Comparison of ENCODE assay signal across 8 mouse cellular contexts in the genomic region with DNA sequence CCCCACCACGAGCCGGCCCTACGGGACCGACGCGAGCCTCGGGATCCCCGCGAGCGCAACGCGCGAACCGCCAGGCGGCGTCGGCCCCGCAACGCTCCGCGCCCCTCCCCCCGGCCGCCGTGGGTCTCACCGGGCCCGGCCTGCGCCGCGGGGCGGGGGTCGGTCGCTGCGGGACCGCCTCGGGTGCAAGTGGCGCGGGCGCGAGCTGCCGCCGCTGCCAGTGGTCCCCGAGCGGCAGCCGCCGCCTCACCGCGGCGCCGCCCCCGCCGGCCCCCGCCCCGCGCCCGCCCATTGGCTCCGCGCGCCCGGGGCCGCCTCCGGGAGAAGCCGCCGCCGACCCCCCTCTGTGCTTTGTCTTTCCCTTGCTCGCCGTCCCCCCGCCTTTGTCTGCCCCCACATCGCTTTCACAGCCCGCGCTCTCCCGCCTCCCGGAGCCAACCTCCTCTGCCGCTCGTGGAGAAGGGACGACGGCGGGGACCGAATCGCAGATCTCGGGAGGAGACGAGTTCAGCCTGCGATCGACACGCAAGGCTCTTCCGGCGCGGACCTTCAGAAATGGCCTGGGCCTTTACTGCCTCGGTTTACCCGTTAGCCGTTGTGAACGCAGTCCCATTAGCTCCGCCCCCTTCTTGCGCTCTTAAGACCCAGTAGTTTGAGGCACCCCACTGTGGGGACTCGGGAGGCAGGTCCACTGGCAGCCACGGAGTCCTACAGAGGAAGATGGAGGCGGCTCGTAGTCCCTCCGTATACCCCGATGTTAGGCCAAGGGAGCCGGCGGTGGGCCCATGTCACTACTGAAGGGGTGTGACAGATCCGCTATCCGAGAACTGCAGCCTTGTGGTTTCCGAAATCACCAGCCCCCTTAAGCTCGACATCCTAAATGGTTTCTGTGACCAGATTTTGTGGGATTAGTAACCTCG. TPM values are rescaled to one million over a fixed set of nuclear protein-coding genes. Genes with fewer than 3 reads are reported as not detected.
DNase-seq lines count a peak whose midpoint lies in the region; ATAC-seq and TF ChIP-seq lines count a peak whose summit lies in the region.

No protein-coding gene starts in this region.

- under 1% methylated on average over 76 of the region's 106 CpGs for WGBS in embryonic facial prominence, embryonic 13.5 days
- WGBS in heart, embryonic 12.5 days, result 1% methylated on average over 105 of the region's 106 CpGs
- under 1% methylated on average over 87 of the region's 106 CpGs for WGBS in kidney, embryonic 15.5 days
- 3% methylated on average over 97 of the region's 106 CpGs for WGBS in liver, adult 2 months

- H3K4me1 ChIP-seq in embryonic facial prominence, embryonic 13.5 days, result peaks cover 54% of the 10 kb centered on the region
- H3K4me1 ChIP-seq in heart, embryonic 12.5 days (replicated peaks), result peaks cover 33% of the 10 kb centered on the region
- H3K4me1 ChIP-seq in kidney, embryonic 15.5 days, result peaks cover 36% of the 10 kb centered on the region
- H3K4me1 ChIP-seq in liver, adult 2 months (ENCODE audit: control insufficient read depth, insufficient read depth, low read length), result peaks cover 5% of the 10 kb centered on the region; the same call in 1 of the 2 replicates

- H3K9me3 ChIP-seq in embryonic facial prominence, embryonic 13.5 days, result no peaks in the 10 kb centered on the region
- no peaks in the 10 kb centered on the region for H3K9me3 ChIP-seq in heart, embryonic 12.5 days (replicated peaks)
- H3K9me3 ChIP-seq in kidney, embryonic 15.5 days (replicated peaks), result no peaks in the 10 kb centered on the region

- H3K9ac ChIP-seq in embryonic facial prominence, embryonic 13.5 days, result peak overlapping the region; percentile 98
- H3K9ac ChIP-seq in heart, embryonic 12.5 days, result peak overlapping the region; percentile 90
- H3K9ac ChIP-seq in kidney, embryonic 15.5 days, result peak overlapping the region; percentile 91
- H3K9ac ChIP-seq in liver, adult 2 months (ENCODE audit: low read depth, low read length), result peak overlapping the region; percentile 82

- peak; percentile 72 for ATAC-seq in embryonic facial prominence, embryonic 13.5 days (ENCODE audit: insufficient number of reproducible peaks, insufficient read depth, low FRiP score, low TSS enrichment, low read depth)
- peak; percentile 72 for ATAC-seq in heart, embryonic 12.5 days (ENCODE audit: insufficient number of reproducible peaks, low FRiP score)
- peak; percentile 74 for ATAC-seq in kidney, embryonic 15.5 days (replicated peaks; ENCODE audit: low FRiP score)
- peak; percentile 9 for ATAC-seq in monocyte, adult 5-6 weeks (replicated peaks; ENCODE audit: insufficient number of reproducible peaks, low FRiP score, low TSS enrichment, poor library complexity, severe bottlenecking)

- peak overlapping the region; percentile 82 for H3K4me3 ChIP-seq in embryonic facial prominence, embryonic 13.5 days
- peak overlapping the region; percentile 88 for H3K4me3 ChIP-seq in heart, embryonic 12.5 days
- peak overlapping the region; percentile 94 for H3K4me3 ChIP-seq in kidney, embryonic 15.5 days (replicated peaks)
- peak overlapping the region; percentile 66 for H3K4me3 ChIP-seq in liver, adult 2 months (ENCODE audit: insufficient read depth, low read depth, low read length)

- peak; percentile 54; the same call in 1 of the 2 replicates for TF ChIP-seq POLR2A in liver, adult 2 months (IDR thresholded peaks at IDR 0.05; ENCODE audit: extremely low read depth, insufficient read depth, low read length)

- H3K79me2 ChIP-seq in liver, adult 2 months (ENCODE audit: control insufficient read depth, insufficient read depth, low read length), result no peaks in the 10 kb centered on the region

- peak overlapping the region; percentile 79 for H3K4me2 ChIP-seq in embryonic facial prominence, embryonic 13.5 days
- peak overlapping the region; percentile 93 for H3K4me2 ChIP-seq in heart, embryonic 12.5 days
- H3K4me2 ChIP-seq in kidney, embryonic 15.5 days, result peak overlapping the region; percentile 91

- peak; percentile 40; the same call in 1 of the 2 replicates for TF ChIP-seq CTCF in liver, adult 2 months (IDR thresholded peaks at IDR 0.05; ENCODE audit: low read depth, low read length)

- peak overlapping the region; percentile 99 for H3K27ac ChIP-seq in embryonic facial prominence, embryonic 13.5 days
- peak overlapping the region; percentile 86 for H3K27ac ChIP-seq in heart, embryonic 12.5 days (ENCODE audit: poor library complexity, severe bottlenecking)
- peak overlapping the region; percentile 96 for H3K27ac ChIP-seq in kidney, embryonic 15.5 days
- H3K27ac ChIP-seq in liver, adult 2 months (replicated peaks; ENCODE audit: insufficient read depth, low read depth, low read length), result peak overlapping the region; percentile 16

- peaks cover 54% of the 10 kb centered on the region for H3K36me3 ChIP-seq in embryonic facial prominence, embryonic 13.5 days
- peaks cover 55% of the 10 kb centered on the region for H3K36me3 ChIP-seq in heart, embryonic 12.5 days
- peaks cover 48% of the 10 kb centered on the region for H3K36me3 ChIP-seq in kidney, embryonic 15.5 days
- no peaks in the 10 kb centered on the region for H3K36me3 ChIP-seq in liver, adult 2 months (ENCODE audit: control insufficient read depth, insufficient read depth, low read length)

- H3K27me3 ChIP-seq in embryonic facial prominence, embryonic 13.5 days, result no peaks in the 10 kb centered on the region
- no peaks in the 10 kb centered on the region for H3K27me3 ChIP-seq in heart, embryonic 12.5 days (replicated peaks)
- H3K27me3 ChIP-seq in kidney, embryonic 15.5 days, result no peaks in the 10 kb centered on the region
- no peaks in the 10 kb centered on the region for H3K27me3 ChIP-seq in liver, adult 2 months (ENCODE audit: control insufficient read depth, insufficient read depth, low read length)

- DNase-seq in B cell, adult 2 months, result peak; percentile 72
- peak; percentile 81 for DNase-seq in adrenal gland, postnatal 25 days
- peak; percentile 28 for DNase-seq in liver, adult 2 months (ENCODE audit: extremely low read depth, low read depth, low spot score)
- DNase-seq in spleen, postnatal 4 days (ENCODE audit: low spot score in 2 of 2), result peak; percentile 75 to 87

RNA-seq across cellular contexts. Expression of gene Gm10840, which starts 0.5 kb away (rescaled TPM):
- not detected in 2 replicates for total RNA-seq in adrenal gland, postnatal 25 days (2021)
- polyA plus RNA-seq in embryonic facial prominence, embryonic 13.5 days (2015; fragmentation: Nextera tagmentation; extraction: Ambion mirVana), result not detected in 2 replicates
- not detected in 2 replicates for polyA plus RNA-seq in heart, embryonic 12.5 days (2016; fragmentation: Nextera tagmentation; extraction: Ambion mirVana)
- polyA plus RNA-seq in kidney, embryonic 15.5 days (2015; fragmentation: Nextera tagmentation; extraction: Ambion mirVana), result not detected in 2 replicates
- total RNA-seq in liver, adult 2 months (2014; rRNA removed), result not detected in 2 replicates
- not detected in 2 replicates for polyA plus RNA-seq in liver, adult 2 months (2012; rRNA removed)
- total RNA-seq in monocyte, adult 5-6 weeks (2017), result not detected in 3 replicates

RNA-seq across cellular contexts. Expression of gene Limd2, which starts 0.5 kb away (rescaled TPM):
- 10.6 and 16.4 TPM in 2 replicates for total RNA-seq in adrenal gland, postnatal 25 days (2021)
- polyA plus RNA-seq in embryonic facial prominence, embryonic 13.5 days (2015; fragmentation: Nextera tagmentation; extraction: Ambion mirVana), result 367 and 452 TPM in 2 replicates
- polyA plus RNA-seq in heart, embryonic 12.5 days (2016; fragmentation: Nextera tagmentation; extraction: Ambion mirVana), result 125 and 135 TPM in 2 replicates
- polyA plus RNA-seq in kidney, embryonic 15.5 days (2015; fragmentation: Nextera tagmentation; extraction: Ambion mirVana), result 201 and 217 TPM in 2 replicates
- 9.4 and 9.7 TPM in 2 replicates for total RNA-seq in liver, adult 2 months (2014; rRNA removed)
- 21.8 and 26.3 TPM in 2 replicates for polyA plus RNA-seq in liver, adult 2 months (2012; rRNA removed)
- 91.7 to 118 TPM (median 94.0 TPM) in 3 replicates for total RNA-seq in monocyte, adult 5-6 weeks (2017)

RNA-seq across cellular contexts. Expression of gene Strada, which starts 41.8 kb away (rescaled TPM):
- 9.8 and 19.1 TPM in 2 replicates for total RNA-seq in adrenal gland, postnatal 25 days (2021)
- polyA plus RNA-seq in embryonic facial prominence, embryonic 13.5 days (2015; fragmentation: Nextera tagmentation; extraction: Ambion mirVana), result 34.8 and 35.8 TPM in 2 replicates
- polyA plus RNA-seq in heart, embryonic 12.5 days (2016; fragmentation: Nextera tagmentation; extraction: Ambion mirVana), result 22.4 and 22.6 TPM in 2 replicates
- 28.6 and 31.5 TPM in 2 replicates for polyA plus RNA-seq in kidney, embryonic 15.5 days (2015; fragmentation: Nextera tagmentation; extraction: Ambion mirVana)
- 1.8 and 2.8 TPM in 2 replicates for total RNA-seq in liver, adult 2 months (2014; rRNA removed)
- polyA plus RNA-seq in liver, adult 2 months (2012; rRNA removed), result 3.1 and 3.9 TPM in 2 replicates
- 20.0 to 33.6 TPM (median 21.1 TPM) in 3 replicates for total RNA-seq in monocyte, adult 5-6 weeks (2017)

RNA-seq across cellular contexts. Expression of gene Ccdc47, which starts 56.0 kb away (rescaled TPM):
- total RNA-seq in adrenal gland, postnatal 25 days (2021), result 122 and 172 TPM in 2 replicates
- 81.4 and 93.3 TPM in 2 replicates for polyA plus RNA-seq in embryonic facial prominence, embryonic 13.5 days (2015; fragmentation: Nextera tagmentation; extraction: Ambion mirVana)
- polyA plus RNA-seq in heart, embryonic 12.5 days (2016; fragmentation: Nextera tagmentation; extraction: Ambion mirVana), result 90.3 and 93.1 TPM in 2 replicates
- polyA plus RNA-seq in kidney, embryonic 15.5 days (2015; fragmentation: Nextera tagmentation; extraction: Ambion mirVana), result 85.4 and 89.5 TPM in 2 replicates
- total RNA-seq in liver, adult 2 months (2014; rRNA removed), result 42.6 and 48.9 TPM in 2 replicates
- 12.8 and 16.9 TPM in 2 replicates for polyA plus RNA-seq in liver, adult 2 months (2012; rRNA removed)
- total RNA-seq in monocyte, adult 5-6 weeks (2017), result 131 to 182 TPM (median 140 TPM) in 3 replicates

RNA-seq across cellular contexts. Expression of gene Ddx42, which starts 56.5 kb away (rescaled TPM):
- 57.1 and 64.5 TPM in 2 replicates for total RNA-seq in adrenal gland, postnatal 25 days (2021)
- polyA plus RNA-seq in embryonic facial prominence, embryonic 13.5 days (2015; fragmentation: Nextera tagmentation; extraction: Ambion mirVana), result 81.2 and 90.4 TPM in 2 replicates
- 59.1 and 60.7 TPM in 2 replicates for polyA plus RNA-seq in heart, embryonic 12.5 days (2016; fragmentation: Nextera tagmentation; extraction: Ambion mirVana)
- polyA plus RNA-seq in kidney, embryonic 15.5 days (2015; fragmentation: Nextera tagmentation; extraction: Ambion mirVana), result 75.9 and 77.8 TPM in 2 replicates
- 16.0 and 19.7 TPM in 2 replicates for total RNA-seq in liver, adult 2 months (2014; rRNA removed)
- polyA plus RNA-seq in liver, adult 2 months (2012; rRNA removed), result 4.8 and 5.1 TPM in 2 replicates
- total RNA-seq in monocyte, adult 5-6 weeks (2017), result 90.8 to 119 TPM (median 99.4 TPM) in 3 replicates

Comparison
In these comparisons a context has a peak if more than half of its experiments do, and no peak if none do; other contexts are left out.
1. Peak in every context shown above with its lines: DNase-seq, ATAC-seq, H3K4me3 ChIP-seq and H3K27ac ChIP-seq.
2. DNase-seq: peak in every context shown above with its lines; median percentile 81 in adrenal gland, postnatal 25 days; 81 in spleen, postnatal 4 days; 72 in B cell, adult 2 months; 28 in liver, adult 2 months.
3. ATAC-seq: peak in every context shown above with its lines; median percentile 74 in kidney, embryonic 15.5 days; 72 in embryonic facial prominence, embryonic 13.5 days; 72 in heart, embryonic 12.5 days; 9 in monocyte, adult 5-6 weeks.
4. H3K27ac ChIP-seq: peak in every context shown above with its lines; median percentile 99 in embryonic facial prominence, embryonic 13.5 days; 96 in kidney, embryonic 15.5 days; 86 in heart, embryonic 12.5 days; 16 in liver, adult 2 months.